Mouse (Mus musculus) liver, embryonic 13.5 days (tissue): Measurements from ENCODE around the gene Dedd2. TPM values are rescaled to one million over a fixed set of nuclear protein-coding genes. Genes with fewer than 3 reads are reported as not detected.

Experiments used
- ATAC-seq: fragments of 200-750 bp; cut with Nextera tagmentation; 2 replicates; pipeline ENCODE4 v1.8.0; 2017; ENCODE audit warnings: low read depth, mild to moderate bottlenecking, moderate number of reproducible peaks, moderate library complexity
- DNase-seq: peaks from one replicate; pipeline ENCODE4 v3.0.0; 2022
- H3K27ac ChIP-seq: fragments of 300-500 bp; sonication (generic); 2 replicates; pipeline ENCODE4 v1.5.1; 2015; ENCODE audit warnings: moderate library complexity, mild to moderate bottlenecking, inconsistent platforms
- H3K27me3 ChIP-seq: fragments of 300-500 bp; sonication (generic); 2 replicates; pipeline ENCODE4 v1.6.1; 2015; ENCODE audit warnings: mild to moderate bottlenecking, inconsistent platforms
- H3K36me3 ChIP-seq: fragments of 300-500 bp; sonication (generic); 2 replicates; pipeline ENCODE4 v1.6.1; 2015; ENCODE audit warnings: mild to moderate bottlenecking, inconsistent platforms
- H3K4me1 ChIP-seq: fragments of 300-500 bp; sonication (generic); replicated peaks from 2 replicates; pipeline ENCODE4 v1.6.1; 2015; ENCODE audit warnings: inconsistent platforms
- H3K4me2 ChIP-seq: fragments of 300-500 bp; sonication (generic); 2 replicates; pipeline ENCODE4 v1.6.1; 2015; ENCODE audit warnings: inconsistent platforms, mild to moderate bottlenecking, moderate library complexity
- H3K4me3 ChIP-seq: fragments of 300-500 bp; sonication (generic); replicated peaks from 2 replicates; pipeline ENCODE4 v1.5.1; 2015; ENCODE audit warnings: mild to moderate bottlenecking, inconsistent platforms
- H3K9ac ChIP-seq: fragments of 300-500 bp; sonication (generic); 2 replicates; pipeline ENCODE4 v1.6.1; 2015; ENCODE audit warnings: mild to moderate bottlenecking, inconsistent platforms
- H3K9me3 ChIP-seq: fragments of 300-500 bp; sonication (generic); replicated peaks from 2 replicates; pipeline ENCODE4 v1.6.1; 2016; ENCODE audit warnings: inconsistent platforms
- WGBS: fragments of 180-500 bp; shearing (Covaris S2); methylation state at CpG from one replicate; pipeline ENCODE4 v1.1.7; 2015; ENCODE audit not compliant: insufficient replicate concordance; 5-methylcytosine and 5-hydroxymethylcytosine counted together
- polyA plus RNA-seq: library from polyadenylated mRNA; unstranded; fragments of >200 nt; fragmentation: Nextera tagmentation; extraction: Ambion mirVana; gene quantifications from 2 replicates; pipeline ENCODE4 v1.2.1, GENCODE M21; 2015

Gene Dedd2
- polyA plus RNA-seq, 1 experiment from 2014 or later = 27.6 TPM

DNA sequence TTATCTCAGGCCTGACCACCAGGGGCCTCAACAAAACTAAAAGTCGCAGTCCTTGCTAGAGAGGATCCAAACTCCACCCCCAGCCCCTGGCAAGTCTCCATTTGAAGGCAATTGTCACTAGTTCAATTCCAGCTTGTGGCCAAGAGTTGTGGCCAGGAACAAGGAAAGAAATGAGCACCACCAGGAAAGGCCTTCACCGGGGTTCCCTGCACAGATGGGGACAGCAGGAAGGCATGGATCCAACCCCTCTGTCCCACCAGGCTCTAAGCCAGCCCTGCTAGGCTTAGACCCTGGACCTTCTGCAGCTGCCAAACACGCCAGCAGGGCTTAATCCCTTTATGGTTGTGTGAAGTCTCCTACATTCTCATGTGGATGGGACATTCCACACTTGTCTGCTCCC is 49.8 kb downstream of the Dedd2 start:
- Histone ChIP-seq H3K9me3 (no peaks in the 10 kb centered on the region), H3K27ac (no peak overlapping the region), H3K27me3 (peaks cover 45% of the 10 kb centered on the region), H3K4me1 (no peaks in the 10 kb centered on the region; the same call in 1 of the 2 replicates), H3K9ac (no peak overlapping the region), H3K36me3 (no peaks in the 10 kb centered on the region), H3K4me3 (no peak overlapping the region), H3K4me2 (no peak overlapping the region)
- no peak for DNase-seq
- no peak for ATAC-seq
- 28% methylated on average over 3 of the region's 3 CpGs for WGBS

GRCm38 (mm10) chr7:25166106-25166505 is 54.3 kb downstream of the Dedd2 start:
- Histone ChIP-seq H3K4me3 (no peak overlapping the region), H3K4me2 (no peak overlapping the region), H3K9me3 (no peaks in the 10 kb centered on the region), H3K9ac (no peak overlapping the region), H3K36me3 (no peaks in the 10 kb centered on the region), H3K4me1 (no peaks in the 10 kb centered on the region; the same call in 1 of the 2 replicates), H3K27me3 (peaks cover 56% of the 10 kb centered on the region), H3K27ac (no peak overlapping the region)
- ATAC-seq (no peak), DNase-seq (no peak)
- WGBS = 66% methylated on average over 5 of the region's 5 CpGs

- WGBS = 5% methylated on average over 14 of the region's 14 CpGs
- no peaks in the 10 kb centered on the region for H3K36me3 ChIP-seq
- H3K4me2 ChIP-seq = peak overlapping the region; percentile 87
- no peak for DNase-seq
- no peaks in the 10 kb centered on the region for H3K9me3 ChIP-seq
- peak overlapping the region; percentile 92 for H3K27ac ChIP-seq
- peak overlapping the region; percentile 75 for H3K9ac ChIP-seq
- ATAC-seq = peak; percentile 67
- H3K4me3 ChIP-seq = peak overlapping the region; percentile 51
- peaks cover 36% of the 10 kb centered on the region for H3K27me3 ChIP-seq
- peaks cover 60% of the 10 kb centered on the region for H3K4me1 ChIP-seq
These were observed 64.2 kb downstream of the Dedd2 start for GRCm38 (mm10) chr7:25156158-25156648.

GRCm38 (mm10) chr7:25155469-25156157 is 64.8 kb downstream of the Dedd2 start:
- peak; percentile 73 for DNase-seq
- Histone ChIP-seq H3K27ac (peak overlapping the region; percentile 92), H3K4me2 (peak overlapping the region; percentile 87), H3K27me3 (peaks cover 37% of the 10 kb centered on the region), H3K4me1 (peaks cover 66% of the 10 kb centered on the region), H3K36me3 (no peaks in the 10 kb centered on the region), H3K4me3 (peak overlapping the region; percentile 51), H3K9ac (peak overlapping the region; percentile 75), H3K9me3 (no peaks in the 10 kb centered on the region)
- WGBS = 7% methylated on average over 17 of the region's 17 CpGs
- peak; percentile 95 for ATAC-seq

DNA sequence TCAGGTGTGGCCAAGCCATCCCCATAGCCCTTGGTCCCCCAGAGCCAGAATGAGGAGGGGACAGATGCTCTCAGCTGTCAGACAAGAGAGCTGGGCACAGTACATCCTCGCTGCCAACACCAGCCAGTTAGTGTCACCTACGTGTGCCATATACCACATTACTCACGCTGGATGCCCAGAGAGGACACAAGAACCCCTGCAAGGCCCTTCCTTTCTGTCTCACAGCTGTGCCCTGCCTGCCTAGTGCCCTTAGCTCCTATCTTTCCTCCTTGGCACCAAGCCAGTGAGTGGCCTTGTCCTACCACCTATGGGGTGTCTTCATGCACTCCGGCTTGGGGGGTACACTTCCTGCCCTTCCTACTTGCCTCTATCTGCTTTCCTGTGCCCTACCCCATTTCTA is 65.8 kb downstream of the Dedd2 start:
- Histone ChIP-seq H3K4me2 (peak overlapping the region; percentile 87), H3K27ac (peak overlapping the region; percentile 92), H3K9ac (peak overlapping the region; percentile 75), H3K9me3 (no peaks in the 10 kb centered on the region), H3K27me3 (peaks cover 42% of the 10 kb centered on the region), H3K4me1 (peaks cover 75% of the 10 kb centered on the region), H3K36me3 (no peaks in the 10 kb centered on the region), H3K4me3 (no peak overlapping the region)
- DNase-seq = no peak
- 61% methylated on average over 4 of the region's 4 CpGs for WGBS
- no peak for ATAC-seq

- Histone ChIP-seq H3K27ac (peak overlapping the region; percentile 92), H3K9me3 (no peaks in the 10 kb centered on the region), H3K27me3 (peaks cover 49% of the 10 kb centered on the region), H3K4me2 (no peak overlapping the region), H3K36me3 (no peaks in the 10 kb centered on the region), H3K4me3 (no peak overlapping the region), H3K9ac (no peak overlapping the region), H3K4me1 (peaks cover 75% of the 10 kb centered on the region)
- no peak for DNase-seq
- 40% methylated on average over 7 of the region's 7 CpGs for WGBS
- no peak for ATAC-seq
These were observed 66.6 kb downstream of the Dedd2 start for GRCm38 (mm10) chr7:25153841-25154240.

DNA sequence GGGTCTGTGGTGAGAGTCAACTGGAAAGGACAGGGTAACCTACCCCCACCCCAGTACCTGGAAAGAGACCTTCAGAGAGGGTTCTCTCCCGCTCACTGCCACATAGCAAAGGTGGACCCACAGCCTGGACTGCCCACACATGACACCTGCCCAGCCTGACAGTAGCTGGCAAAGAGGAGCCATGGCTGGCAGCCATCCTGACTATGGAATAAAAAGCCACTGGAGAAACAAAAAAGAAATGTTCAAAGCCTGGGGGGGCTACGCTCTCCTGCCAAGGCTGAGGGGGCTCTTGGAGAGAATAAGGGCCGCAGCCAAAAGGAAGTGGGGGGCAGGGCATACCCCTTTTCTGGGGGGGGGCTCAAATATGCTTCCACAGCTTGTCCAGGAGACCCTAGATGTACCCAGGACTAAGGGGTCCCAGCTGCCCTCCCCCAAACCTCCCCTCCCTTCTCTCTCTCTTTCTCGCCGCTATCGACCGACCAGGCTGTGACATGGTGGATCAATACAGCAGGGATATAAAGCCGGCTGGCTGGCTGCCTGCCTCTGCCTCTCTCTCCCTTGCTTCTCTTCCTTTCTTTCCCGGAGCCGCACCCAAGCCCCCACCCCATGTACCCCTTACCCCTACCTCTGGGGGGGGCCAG is 68.4 kb downstream of the Dedd2 start:
- H3K36me3 ChIP-seq = no peaks in the 10 kb centered on the region
- H3K27me3 ChIP-seq = peaks cover 67% of the 10 kb centered on the region
- H3K4me3 ChIP-seq = no peak overlapping the region
- ATAC-seq (no peak), DNase-seq (no peak)
- no peak overlapping the region for H3K9ac ChIP-seq
- peaks cover 69% of the 10 kb centered on the region for H3K4me1 ChIP-seq
- 46% methylated on average over 10 of the region's 10 CpGs for WGBS
- H3K4me2 ChIP-seq = no peak overlapping the region
- H3K27ac ChIP-seq = no peak overlapping the region
- no peaks in the 10 kb centered on the region for H3K9me3 ChIP-seq

DNA sequence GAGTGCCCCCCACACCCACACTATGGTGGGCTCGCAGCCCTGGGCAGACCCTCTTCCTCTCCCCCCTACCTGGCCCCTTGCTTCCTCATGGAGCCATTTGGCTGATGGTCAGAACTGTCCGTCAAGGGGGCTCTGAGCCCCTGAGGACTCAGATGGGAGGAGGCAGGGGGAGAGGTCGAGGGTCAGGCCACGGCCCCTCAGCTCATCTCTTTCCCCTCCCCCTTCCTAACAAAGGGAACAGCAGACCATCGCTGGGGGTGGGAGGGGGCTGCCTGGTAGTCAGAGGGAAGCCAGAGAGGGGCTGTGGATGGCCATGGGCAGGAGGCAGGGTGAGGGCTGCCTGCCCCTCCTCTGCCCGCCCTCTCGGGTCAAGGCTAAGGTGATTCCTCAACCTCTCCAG is 69.4 kb downstream of the Dedd2 start:
- Histone ChIP-seq H3K27me3 (peaks cover 73% of the 10 kb centered on the region), H3K4me3 (no peak overlapping the region), H3K9ac (no peak overlapping the region), H3K4me1 (peaks cover 59% of the 10 kb centered on the region), H3K36me3 (no peaks in the 10 kb centered on the region), H3K9me3 (no peaks in the 10 kb centered on the region), H3K4me2 (no peak overlapping the region), H3K27ac (no peak overlapping the region)
- DNase-seq (no peak), ATAC-seq (no peak)
- 9% methylated on average over 7 of the region's 7 CpGs for WGBS

DNA sequence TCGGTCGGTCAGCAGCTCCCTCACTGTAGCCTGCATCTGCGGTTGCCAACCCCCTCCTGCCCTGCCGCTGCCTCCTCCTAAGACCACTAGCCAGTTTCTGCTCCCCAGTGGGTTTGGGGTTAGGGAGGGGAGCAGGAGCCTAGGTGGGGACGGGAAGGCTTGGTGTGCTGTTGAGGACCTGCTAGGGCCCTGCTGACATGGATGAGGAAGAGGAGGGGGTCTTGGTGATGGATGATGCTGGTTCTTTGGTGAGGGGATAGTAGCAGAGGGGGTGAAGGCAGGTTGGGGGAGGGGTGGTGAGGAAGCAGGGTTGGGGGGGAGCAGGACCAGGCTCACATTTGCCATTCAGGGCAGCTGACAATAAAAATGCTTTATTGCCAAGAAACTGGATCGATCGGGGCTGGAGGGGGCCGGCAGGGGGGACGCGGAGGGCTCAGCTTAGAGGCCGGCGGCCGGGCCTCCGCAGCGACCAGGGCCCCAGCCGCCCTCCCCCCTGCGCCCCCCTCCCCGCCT is 70.2 kb downstream of the Dedd2 start:
- no peak overlapping the region for H3K9ac ChIP-seq
- H3K4me2 ChIP-seq = no peak overlapping the region
- WGBS = 6% methylated on average over 15 of the region's 18 CpGs
- no peak for DNase-seq
- peaks cover 81% of the 10 kb centered on the region for H3K27me3 ChIP-seq
- H3K4me3 ChIP-seq = no peak overlapping the region
- no peaks in the 10 kb centered on the region for H3K9me3 ChIP-seq
- no peak for ATAC-seq
- peaks cover 51% of the 10 kb centered on the region for H3K4me1 ChIP-seq
- H3K27ac ChIP-seq = no peak overlapping the region
- no peaks in the 10 kb centered on the region for H3K36me3 ChIP-seq
